ENCODE assay signal across 8 mouse cellular contexts in the genomic region with DNA sequence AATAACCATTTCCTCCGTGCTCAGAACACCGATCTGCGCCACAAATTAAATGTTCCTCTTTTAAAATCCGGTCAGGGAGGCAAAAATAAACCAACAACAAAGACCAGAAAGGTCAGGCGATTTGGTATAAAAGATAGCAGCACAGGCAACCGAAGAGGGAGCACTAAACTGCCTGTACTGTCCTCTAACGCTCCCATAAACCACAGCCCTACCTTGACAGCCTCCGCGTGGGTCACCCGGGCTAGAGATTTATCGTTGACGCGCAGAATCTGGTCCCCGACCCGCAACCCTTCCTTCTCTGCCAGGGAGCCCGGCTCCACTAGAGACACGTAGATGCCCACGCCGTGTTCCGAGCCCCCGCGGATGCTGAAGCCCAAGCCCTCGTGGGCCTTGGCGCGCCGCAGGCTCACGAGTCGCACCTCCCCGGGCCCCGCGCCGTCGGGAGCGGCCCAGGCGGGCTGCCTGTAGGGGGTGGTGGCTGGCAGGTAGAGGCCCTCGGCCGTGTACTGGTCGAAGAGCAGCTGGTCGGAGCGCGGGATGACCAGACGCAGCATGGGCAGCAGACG. TPM values are rescaled to one million over a fixed set of nuclear protein-coding genes. Genes with fewer than 3 reads are reported as not detected.
DNase-seq lines count a peak whose midpoint lies in the region; ATAC-seq and TF ChIP-seq lines count a peak whose summit lies in the region.

No protein-coding gene starts in this region.

- no peak for DNase-seq in kidney, adult 2 months
- no peak for DNase-seq in kidney, postnatal 4 days
- no peak for DNase-seq in ES-E14 (ENCODE audit: low read depth, low spot score)
- no peak for DNase-seq in adrenal gland, postnatal 14 days
- DNase-seq in adrenal gland, postnatal 25 days = no peak
- no peak for DNase-seq in adrenal gland, adult (ENCODE audit: inconsistent age in 2 of 2, low spot score in 1 of 2)

- peak overlapping the region; percentile 78 for H3K9ac ChIP-seq in ES-E14 (ENCODE audit: insufficient read depth, low read depth, low read length, poor library complexity, severe bottlenecking)
- peak overlapping the region; percentile 79 for H3K9ac ChIP-seq in heart, embryonic 14.5 days (ENCODE audit: low read length)
- no peak overlapping the region for H3K9ac ChIP-seq in liver, embryonic 16.5 days (ENCODE audit: low read depth, low read length)

- no peaks in the 10 kb centered on the region for H3K27me3 ChIP-seq in kidney, adult 2 months (replicated peaks; ENCODE audit: control insufficient read depth, insufficient read depth, low read length)
- peaks cover 24% of the 10 kb centered on the region for H3K27me3 ChIP-seq in heart, embryonic 14.5 days (ENCODE audit: control insufficient read depth, insufficient read depth, low read length)
- peaks cover 35% of the 10 kb centered on the region for H3K27me3 ChIP-seq in liver, embryonic 16.5 days (ENCODE audit: control insufficient read depth, insufficient read depth, low read depth, low read length)

- no peak for ATAC-seq in heart, embryonic 14.5 days (ENCODE audit: insufficient number of reproducible peaks, insufficient read depth, low FRiP score, low read depth)
- ATAC-seq in liver, embryonic 16.5 days (ENCODE audit: low read depth) = peak; percentile 40

- H3K27ac ChIP-seq in kidney, adult 2 months (ENCODE audit: insufficient read depth, low read depth, low read length) = no peak overlapping the region
- H3K27ac ChIP-seq in ES-E14 (ENCODE audit: insufficient read depth, low read depth, low read length, poor library complexity, severe bottlenecking) = no peak overlapping the region
- H3K27ac ChIP-seq in heart, embryonic 14.5 days (replicated peaks in 1 of 2; ENCODE audit: control insufficient read depth in 1 of 2, insufficient read depth in 1 of 2, low read depth in 2 of 2, low read length in 2 of 2) = no peak overlapping the region
- H3K27ac ChIP-seq in liver, embryonic 16.5 days (ENCODE audit: low read length) = no peak overlapping the region

- H3K4me3 ChIP-seq in kidney, adult 2 months (ENCODE audit: insufficient read depth, low read depth, low read length) = peak overlapping the region; percentile 61
- peak overlapping the region; percentile 80 to 88 for H3K4me3 ChIP-seq in ES-E14 (ENCODE audit: insufficient read depth in 1 of 2, low read depth in 1 of 2, low read length in 2 of 2, poor library complexity in 1 of 2, severe bottlenecking in 1 of 2)
- peak overlapping the region; percentile 56 to 72 for H3K4me3 ChIP-seq in heart, embryonic 14.5 days (ENCODE audit: control insufficient read depth in 1 of 2, insufficient read depth in 1 of 2, low read depth in 1 of 2, low read length in 2 of 2)
- peak overlapping the region; percentile 59 for H3K4me3 ChIP-seq in liver, embryonic 16.5 days (ENCODE audit: low read depth, low read length)

- in situ Hi-C loops in ES-E14 (cut with MboI; ENCODE audit: low sequenced_read_pairs in 2 of 2, unreplicated experiment in 2 of 2) = no loop called here

- 4% methylated on average over 43 of the region's 43 CpGs for whole genome bisulfite sequencing in kidney, adult 2 months
- WGBS in heart, embryonic 14.5 days = 4% methylated on average over 43 of the region's 43 CpGs
- 2% methylated on average over 43 of the region's 43 CpGs for WGBS in liver, embryonic 16.5 days (ENCODE audit: insufficient replicate concordance)

- H3K36me3 ChIP-seq in kidney, adult 2 months (ENCODE audit: control insufficient read depth, insufficient read depth, low read length) = no peaks in the 10 kb centered on the region
- H3K36me3 ChIP-seq in ES-E14 (ENCODE audit: control insufficient read depth, insufficient read depth, low read length, poor library complexity, severe bottlenecking) = peaks cover 5% of the 10 kb centered on the region; the same call in 1 of the 2 replicates
- H3K36me3 ChIP-seq in heart, embryonic 14.5 days (ENCODE audit: control insufficient read depth, insufficient read depth, low read length) = no peaks in the 10 kb centered on the region
- no peaks in the 10 kb centered on the region for H3K36me3 ChIP-seq in liver, embryonic 16.5 days (ENCODE audit: control insufficient read depth, insufficient read depth)

- H3K4me1 ChIP-seq in kidney, adult 2 months (ENCODE audit: control insufficient read depth, insufficient read depth, low read length) = peaks cover 6% of the 10 kb centered on the region; the same call in 1 of the 2 replicates
- H3K4me1 ChIP-seq in ES-E14 (ENCODE audit: control insufficient read depth in 2 of 2, insufficient read depth in 2 of 2, low read length in 2 of 2, poor library complexity in 1 of 2) = peaks cover 2% of the 10 kb centered on the region in 2 experiments; a peak in 1 of 4 replicates
- H3K4me1 ChIP-seq in heart, embryonic 14.5 days (ENCODE audit: control insufficient read depth in 2 of 2, insufficient read depth in 2 of 2, low read length in 2 of 2) = peaks cover 5 to 19% of the 10 kb centered on the region in 2 experiments; a peak in 3 of 4 replicates
- H3K4me1 ChIP-seq in liver, embryonic 16.5 days (ENCODE audit: control insufficient read depth, low read depth, low read length) = no peaks in the 10 kb centered on the region; the same call in 1 of the 2 replicates

- peak overlapping the region; percentile 95 for H3K4me2 ChIP-seq in heart, embryonic 14.5 days (ENCODE audit: low read length)
- H3K4me2 ChIP-seq in liver, embryonic 16.5 days (ENCODE audit: low read depth, low read length) = peak overlapping the region; percentile 68

- no peak for TF ChIP-seq POLR2A in kidney, adult 2 months (IDR thresholded peaks at IDR 0.05; ENCODE audit: low read depth, low read length)

- H3K9me3 ChIP-seq in ES-E14 (ENCODE audit: control insufficient read depth, insufficient read depth, low read depth, low read length) = no peaks in the 10 kb centered on the region
- no peaks in the 10 kb centered on the region for H3K9me3 ChIP-seq in heart, embryonic 14.5 days (ENCODE audit: control insufficient read depth, low read length)
- H3K9me3 ChIP-seq in liver, embryonic 16.5 days (replicated peaks; ENCODE audit: control insufficient read depth, low read length) = no peaks in the 10 kb centered on the region

- no peak for TF ChIP-seq CTCF in kidney, adult 2 months (conservative IDR thresholded peaks at IDR 0.05; ENCODE audit: insufficient read depth, insufficient read length, low read depth, low read length)

TF ChIP-seq in ES-E14, 5 proteins besides CTCF, POLR2A, EP300 and RAD21:
- TF ChIP-seq HCFC1 (IDR thresholded peaks at IDR 0.05; ENCODE audit: borderline replicate concordance, insufficient read depth, low read length) (no peak), ZNF384 (IDR thresholded peaks at IDR 0.05; ENCODE audit: low read depth, low read length) (no peak), MAFK (IDR thresholded peaks at IDR 0.05; ENCODE audit: insufficient read depth, low read depth, low read length) (no peak), ZC3H11A (IDR thresholded peaks at IDR 0.05; ENCODE audit: borderline replicate concordance, low read depth, low read length) (no peak), CHD2 (IDR thresholded peaks at IDR 0.05; ENCODE audit: low read depth, low read length) (no peak)

RNA-seq across cellular contexts. Expression of a gene that starts 1.3 kb away (rescaled TPM):
- polyA plus RNA-seq in kidney, adult 2 months (2012; rRNA removed) = 20.3 and 22.7 TPM in 2 replicates
- total RNA-seq in ES-E14 (2012; rRNA removed) = 5.0 and 10.8 TPM in 2 replicates
- polyA plus RNA-seq in heart, embryonic 14.5 days (2014; fragmentation: Nextera tagmentation; extraction: Ambion mirVana) = 2.1 and 3.1 TPM in 2 replicates
- polyA plus RNA-seq in liver, embryonic 16.5 days (2015; fragmentation: Nextera tagmentation; extraction: Ambion mirVana) = 0.08 and 0.19 TPM in 2 replicates
- 26.5 TPM in 2 replicates for total RNA-seq in adrenal gland, postnatal 14 days (2021)
- 43.9 and 54.7 TPM in 2 replicates for total RNA-seq in adrenal gland, postnatal 25 days (2021)

RNA-seq across cellular contexts. Expression of a gene that starts 50.1 kb away (rescaled TPM):
- 76.1 and 117 TPM in 2 replicates for polyA plus RNA-seq in kidney, adult 2 months (2012; rRNA removed)
- total RNA-seq in ES-E14 (2012; rRNA removed) = 67.2 and 105 TPM in 2 replicates
- 213 and 216 TPM in 2 replicates for polyA plus RNA-seq in heart, embryonic 14.5 days (2014; fragmentation: Nextera tagmentation; extraction: Ambion mirVana)
- 123 and 130 TPM in 2 replicates for polyA plus RNA-seq in liver, embryonic 16.5 days (2015; fragmentation: Nextera tagmentation; extraction: Ambion mirVana)
- 132 and 135 TPM in 2 replicates for total RNA-seq in adrenal gland, postnatal 14 days (2021)
- total RNA-seq in adrenal gland, postnatal 25 days (2021) = 178 and 188 TPM in 2 replicates
